ENCODE assay signal across 8 mouse cellular contexts in genomic region chr1:51916276-51916675, GRCm38 (mm10). TPM values are rescaled to one million over a fixed set of nuclear protein-coding genes. Genes with fewer than 3 reads are reported as not detected.
DNase-seq lines count a peak whose midpoint lies in the region; ATAC-seq and TF ChIP-seq lines count a peak whose summit lies in the region.

No protein-coding gene starts in this region.

- no peak for TF ChIP-seq POLR2A in lung, adult 2 months (IDR thresholded peaks at IDR 0.05; ENCODE audit: borderline replicate concordance, extremely low read depth, low read depth, low read length)
- no peak for TF ChIP-seq POLR2A in limb, embryonic 14.5 days (IDR thresholded peaks at IDR 0.05; ENCODE audit: borderline replicate concordance, extremely low read depth, insufficient read depth, insufficient read length)

- ATAC-seq in lung, embryonic 15.5 days (ENCODE audit: borderline replicate concordance, extremely low read depth, low FRiP score, low TSS enrichment): no peak
- no peak; the same call in 1 of the 2 replicates for ATAC-seq in forebrain, embryonic 14.5 days
- no peak for ATAC-seq in limb, embryonic 14.5 days (ENCODE audit: low FRiP score, low read depth)
- no peak; the same call in 1 of the 2 replicates for ATAC-seq in stomach, embryonic 14.5 days (ENCODE audit: insufficient number of reproducible peaks, insufficient read depth, low FRiP score, low read depth)

- peak overlapping the region; percentile 86 for H3K9ac ChIP-seq in lung, embryonic 15.5 days
- peak overlapping the region; percentile 95 for H3K9ac ChIP-seq in forebrain, embryonic 14.5 days (ENCODE audit: low read length)
- peak overlapping the region; percentile 97 for H3K9ac ChIP-seq in limb, embryonic 14.5 days (ENCODE audit: low read depth, low read length, severe bottlenecking)
- H3K9ac ChIP-seq in stomach, embryonic 14.5 days (replicated peaks; ENCODE audit: low read depth, low read length): peak overlapping the region; percentile 94; the same call in 1 of the 2 replicates

- peak overlapping the region; percentile 63 for H3K4me2 ChIP-seq in lung, embryonic 15.5 days
- H3K4me2 ChIP-seq in forebrain, embryonic 14.5 days (ENCODE audit: low read length): peak overlapping the region; percentile 69
- H3K4me2 ChIP-seq in limb, embryonic 14.5 days (replicated peaks; ENCODE audit: low read depth, low read length, severe bottlenecking): peak overlapping the region; percentile 61
- H3K4me2 ChIP-seq in stomach, embryonic 14.5 days (replicated peaks; ENCODE audit: low read depth, low read length): peak overlapping the region; percentile 56

- no peak overlapping the region for H3K27ac ChIP-seq in lung, embryonic 15.5 days
- H3K27ac ChIP-seq in forebrain, embryonic 14.5 days (ENCODE audit: low read depth, low read length): 0 out of 2 replicates have a peak overlapping the region, but pooled peaks have one; percentile 95
- H3K27ac ChIP-seq in limb, embryonic 14.5 days (replicated peaks; ENCODE audit: low read depth, low read length): no peak overlapping the region
- H3K27ac ChIP-seq in stomach, embryonic 14.5 days (ENCODE audit: low read length): no peak overlapping the region

- no peaks in the 10 kb centered on the region for H3K27me3 ChIP-seq in lung, embryonic 15.5 days
- H3K27me3 ChIP-seq in forebrain, embryonic 14.5 days (replicated peaks; ENCODE audit: control insufficient read depth, insufficient read depth, low read length): no peaks in the 10 kb centered on the region
- no peaks in the 10 kb centered on the region for H3K27me3 ChIP-seq in limb, embryonic 14.5 days (ENCODE audit: control insufficient read depth, insufficient read depth, low read length)
- no peaks in the 10 kb centered on the region for H3K27me3 ChIP-seq in stomach, embryonic 14.5 days (ENCODE audit: control insufficient read depth, insufficient read depth, low read length)

- H3K4me1 ChIP-seq in lung, embryonic 15.5 days: peaks cover 29% of the 10 kb centered on the region
- peaks cover 4% of the 10 kb centered on the region for H3K4me1 ChIP-seq in lung, adult 2 months (ENCODE audit: control insufficient read depth, insufficient read depth, low read length)
- peaks cover 14% of the 10 kb centered on the region; the same call in 1 of the 2 replicates for H3K4me1 ChIP-seq in forebrain, embryonic 14.5 days (ENCODE audit: control insufficient read depth, insufficient read depth, low read length)
- peaks cover 18% of the 10 kb centered on the region for H3K4me1 ChIP-seq in limb, embryonic 14.5 days (ENCODE audit: control insufficient read depth, insufficient read depth, low read length)
- peaks cover 21% of the 10 kb centered on the region for H3K4me1 ChIP-seq in stomach, embryonic 14.5 days (ENCODE audit: control insufficient read depth, insufficient read depth, low read length)

- peak overlapping the region; percentile 88 for H3K4me3 ChIP-seq in lung, embryonic 15.5 days
- no peak overlapping the region for H3K4me3 ChIP-seq in lung, adult 2 months (replicated peaks; ENCODE audit: extremely low read depth, low read depth, low read length)
- peak overlapping the region; percentile 86 for H3K4me3 ChIP-seq in forebrain, embryonic 14.5 days (ENCODE audit: low read depth, low read length)
- H3K4me3 ChIP-seq in limb, embryonic 14.5 days (replicated peaks; ENCODE audit: low read length): peak overlapping the region; percentile 87
- H3K4me3 ChIP-seq in stomach, embryonic 14.5 days (ENCODE audit: low read depth, low read length): peak overlapping the region; percentile 93

- no peaks in the 10 kb centered on the region for H3K9me3 ChIP-seq in lung, embryonic 15.5 days
- no peaks in the 10 kb centered on the region for H3K9me3 ChIP-seq in forebrain, embryonic 14.5 days (replicated peaks; ENCODE audit: control insufficient read depth, low read length)
- H3K9me3 ChIP-seq in limb, embryonic 14.5 days (ENCODE audit: control insufficient read depth, low read length): no peaks in the 10 kb centered on the region
- H3K9me3 ChIP-seq in stomach, embryonic 14.5 days (ENCODE audit: control insufficient read depth, low read depth, low read length): no peaks in the 10 kb centered on the region

- WGBS in lung, embryonic 15.5 days: 55% methylated on average over 5 of the region's 5 CpGs
- 90% methylated on average over 5 of the region's 5 CpGs for WGBS in lung, adult 2 months
- 52% methylated on average over 5 of the region's 5 CpGs for WGBS in forebrain, embryonic 14.5 days
- WGBS in limb, embryonic 14.5 days: 45% methylated on average over 5 of the region's 5 CpGs
- 37% methylated on average over 5 of the region's 5 CpGs for WGBS in stomach, embryonic 14.5 days

- no peak for TF ChIP-seq CTCF in lung, adult 2 months (IDR thresholded peaks at IDR 0.05; ENCODE audit: insufficient read depth, low read length)

- no peaks in the 10 kb centered on the region for H3K36me3 ChIP-seq in lung, embryonic 15.5 days
- H3K36me3 ChIP-seq in forebrain, embryonic 14.5 days (ENCODE audit: control insufficient read depth, insufficient read depth, low read length): no peaks in the 10 kb centered on the region
- H3K36me3 ChIP-seq in limb, embryonic 14.5 days (ENCODE audit: control insufficient read depth, insufficient read depth, low read length): peaks cover 3% of the 10 kb centered on the region; the same call in 1 of the 2 replicates
- no peaks in the 10 kb centered on the region for H3K36me3 ChIP-seq in stomach, embryonic 14.5 days (ENCODE audit: control insufficient read depth, insufficient read depth, low read length)

- no peak for DNase-seq in lung, adult 2 months
- DNase-seq in forebrain, embryonic 14.5 days (ENCODE audit: low spot score): no peak
- no peak for DNase-seq in limb, embryonic 14.5 days (ENCODE audit: low spot score)
- DNase-seq in Muller cell, postnatal 12 days (ENCODE audit: inconsistent ontology term): no peak
- DNase-seq in adrenal gland, postnatal 10 days: no peak
- DNase-seq in embryo, embryonic 10.5 days (ENCODE audit: low spot score): no peak

RNA-seq across cellular contexts. Expression of gene Myo1b, which starts 0.4 kb away (rescaled TPM):
- 87.0 and 89.4 TPM in 2 replicates for polyA plus RNA-seq in lung, embryonic 15.5 days (2015; fragmentation: Nextera tagmentation; extraction: Ambion mirVana)
- 32.9 and 54.1 TPM in 2 replicates for polyA plus RNA-seq in lung, adult 2 months (2012; rRNA removed)
- 78.1 and 89.1 TPM in 2 replicates for polyA plus RNA-seq in forebrain, embryonic 14.5 days (2014; fragmentation: Nextera tagmentation; extraction: Ambion mirVana)
- 47.8 and 53.5 TPM in 2 replicates for polyA plus RNA-seq in limb, embryonic 14.5 days (2012; rRNA removed)
- 107 and 113 TPM in 2 replicates for polyA plus RNA-seq in limb, embryonic 14.5 days (2014; fragmentation: Nextera tagmentation; extraction: Ambion mirVana)
- polyA plus RNA-seq in stomach, embryonic 14.5 days (2014; fragmentation: Nextera tagmentation; extraction: Ambion mirVana): 107 and 108 TPM in 2 replicates
- total RNA-seq in adrenal gland, postnatal 10 days (2021): 10 to 100 TPM; 82.6 to 87.9 TPM
